Mouse (Mus musculus) neural tube, embryonic 14.5 days (tissue): ENCODE data around the gene Il1rl2. TPM values are rescaled to one million over a fixed set of nuclear protein-coding genes. Genes with fewer than 3 reads are reported as not detected.

Source experiments
- ATAC-seq: fragments of 200-750 bp; cut with Nextera tagmentation; 2 replicates; pipeline ENCODE4 v1.8.0; 2017; ENCODE audit warnings: low read depth, mild to moderate bottlenecking, moderate TSS enrichment, moderate library complexity
- H3K27ac ChIP-seq: fragments of 300-500 bp; sonication (generic); 2 replicates; pipeline ENCODE4 v1.5.1; 2014; ENCODE audit warnings: low read depth, mild to moderate bottlenecking, control low read depth, low read length, moderate library complexity, mixed read lengths
- H3K27me3 ChIP-seq: fragments of 300-500 bp; sonication (generic); 2 replicates; pipeline ENCODE4 v1.6.1; 2014; ENCODE audit warnings: low read length; ENCODE audit not compliant: control insufficient read depth, insufficient read depth
- H3K36me3 ChIP-seq: fragments of 300-500 bp; sonication (generic); 2 replicates; pipeline ENCODE4 v1.6.1; 2014; ENCODE audit warnings: low read length, mixed read lengths; ENCODE audit not compliant: control insufficient read depth, insufficient read depth
- H3K4me1 ChIP-seq: fragments of 300-500 bp; sonication (generic); 2 replicates; pipeline ENCODE4 v1.6.1; 2014; ENCODE audit warnings: low read length; ENCODE audit not compliant: control insufficient read depth, insufficient read depth
- H3K4me2 ChIP-seq: fragments of 300-500 bp; sonication (generic); 2 replicates; pipeline ENCODE4 v1.6.1; 2014; ENCODE audit warnings: mild to moderate bottlenecking, low read depth, low read length, control low read depth
- H3K4me3 ChIP-seq: fragments of 300-500 bp; sonication (generic); 2 replicates; pipeline ENCODE4 v1.5.1; 2014; ENCODE audit warnings: low read depth, low read length, control low read depth, mixed read lengths
- H3K9ac ChIP-seq: fragments of 300-500 bp; sonication (generic); replicated peaks from 2 replicates; pipeline ENCODE4 v1.6.1; 2014; ENCODE audit warnings: low read depth, mild to moderate bottlenecking, control low read depth, low read length, mixed read lengths
- H3K9me3 ChIP-seq: fragments of 300-500 bp; sonication (generic); 2 replicates; pipeline ENCODE4 v1.6.1; 2016; ENCODE audit warnings: low read length; ENCODE audit not compliant: control insufficient read depth
- WGBS: fragments of 180-500 bp; shearing (Covaris S2); extraction: QIAGEN DNeasy Blood & Tissue Kit; methylation state at CpG from one replicate; pipeline ENCODE4 v1.1.7; 2014; 5-methylcytosine and 5-hydroxymethylcytosine counted together
- polyA plus RNA-seq: library from polyadenylated mRNA; unstranded; fragments of >200 nt; fragmentation: Nextera tagmentation; extraction: Ambion mirVana; gene quantifications from 2 replicates; pipeline ENCODE4 v1.2.1, GENCODE M21; 2014

Il1rl2 gene
- polyA plus RNA-seq, 1 experiment from 2014 or later = 0.52 TPM

- H3K36me3 ChIP-seq = no peaks in the 10 kb centered on the region
- 86% methylated on average over 11 of the region's 11 CpGs for WGBS
- ATAC-seq = no peak
- H3K4me2 ChIP-seq = no peak overlapping the region
- H3K9ac ChIP-seq = no peak overlapping the region
- H3K27ac ChIP-seq = no peak overlapping the region
- no peaks in the 10 kb centered on the region for H3K9me3 ChIP-seq
- no peaks in the 10 kb centered on the region for H3K4me1 ChIP-seq
- no peaks in the 10 kb centered on the region for H3K27me3 ChIP-seq
- H3K4me3 ChIP-seq = no peak overlapping the region
Measured at GRCm38 (mm10) chr1:40380990-40381389, 56.6 kb downstream of the Il1rl2 start.

GRCm38 (mm10) chr1:40382841-40383240 lies 58.4 kb downstream of the Il1rl2 start:
- Histone ChIP-seq H3K27me3 (no peaks in the 10 kb centered on the region), H3K4me1 (no peaks in the 10 kb centered on the region), H3K36me3 (no peaks in the 10 kb centered on the region), H3K9me3 (no peaks in the 10 kb centered on the region), H3K27ac (no peak overlapping the region), H3K4me3 (no peak overlapping the region), H3K4me2 (no peak overlapping the region), H3K9ac (no peak overlapping the region)
- no peak for ATAC-seq
- WGBS = 89% methylated on average over 5 of the region's 5 CpGs

GRCm38 (mm10) chr1:40384931-40385545 lies 60.6 kb downstream of the Il1rl2 start:
- no peak for ATAC-seq
- no peak overlapping the region for H3K4me2 ChIP-seq
- no peak overlapping the region for H3K27ac ChIP-seq
- H3K9me3 ChIP-seq = no peaks in the 10 kb centered on the region
- H3K4me1 ChIP-seq = no peaks in the 10 kb centered on the region
- no peak overlapping the region for H3K9ac ChIP-seq
- 93% methylated on average over 8 of the region's 8 CpGs for WGBS
- no peaks in the 10 kb centered on the region for H3K27me3 ChIP-seq
- no peak overlapping the region for H3K4me3 ChIP-seq
- H3K36me3 ChIP-seq = no peaks in the 10 kb centered on the region

GRCm38 (mm10) chr1:40391374-40391773 lies 67.0 kb downstream of the Il1rl2 start:
- Histone ChIP-seq H3K9ac (no peak overlapping the region), H3K4me3 (no peak overlapping the region), H3K27ac (no peak overlapping the region), H3K4me1 (no peaks in the 10 kb centered on the region), H3K9me3 (no peaks in the 10 kb centered on the region), H3K36me3 (no peaks in the 10 kb centered on the region), H3K27me3 (no peaks in the 10 kb centered on the region), H3K4me2 (no peak overlapping the region)
- WGBS = 92% methylated on average over 3 of the region's 3 CpGs
- ATAC-seq = no peak

GRCm38 (mm10) chr1:40392535-40392934 lies 68.1 kb downstream of the Il1rl2 start:
- WGBS = 90% methylated on average over 6 of the region's 6 CpGs

GRCm38 (mm10) chr1:40393214-40393613 lies 68.8 kb downstream of the Il1rl2 start:
- H3K4me2 ChIP-seq = no peak overlapping the region
- WGBS = 90% methylated on average over 7 of the region's 7 CpGs
- no peak for ATAC-seq

More at GRCm38 (mm10) chr1:40392535-40392934, 68.1 kb downstream of the Il1rl2 start:
- Histone ChIP-seq H3K4me3 (no peak overlapping the region), H3K4me2 (no peak overlapping the region), H3K4me1 (no peaks in the 10 kb centered on the region), H3K9me3 (no peaks in the 10 kb centered on the region), H3K27me3 (no peaks in the 10 kb centered on the region), H3K27ac (no peak overlapping the region), H3K36me3 (no peaks in the 10 kb centered on the region), H3K9ac (no peak overlapping the region)
- no peak for ATAC-seq

GRCm38 (mm10) chr1:40399639-40400038 lies 75.2 kb downstream of the Il1rl2 start:
- no peak overlapping the region for H3K9ac ChIP-seq
- no peak for ATAC-seq
- no peaks in the 10 kb centered on the region for H3K4me1 ChIP-seq
- H3K36me3 ChIP-seq = no peaks in the 10 kb centered on the region
- H3K27ac ChIP-seq = no peak overlapping the region
- H3K9me3 ChIP-seq = no peaks in the 10 kb centered on the region
- no peak overlapping the region for H3K4me3 ChIP-seq
- no peak overlapping the region for H3K4me2 ChIP-seq
- 96% methylated on average over 6 of the region's 6 CpGs for WGBS
- H3K27me3 ChIP-seq = no peaks in the 10 kb centered on the region

More at GRCm38 (mm10) chr1:40393214-40393613, 68.8 kb downstream of the Il1rl2 start:
- no peaks in the 10 kb centered on the region for H3K4me1 ChIP-seq
- H3K27me3 ChIP-seq = no peaks in the 10 kb centered on the region
- H3K36me3 ChIP-seq = no peaks in the 10 kb centered on the region
- H3K4me3 ChIP-seq = no peak overlapping the region
- no peak overlapping the region for H3K9ac ChIP-seq
- no peak overlapping the region for H3K27ac ChIP-seq
- H3K9me3 ChIP-seq = no peaks in the 10 kb centered on the region

GRCm38 (mm10) chr1:40404682-40405081 lies 80.3 kb downstream of the Il1rl2 start:
- Histone ChIP-seq H3K4me3 (no peak overlapping the region), H3K27ac (no peak overlapping the region), H3K4me1 (no peaks in the 10 kb centered on the region), H3K27me3 (no peaks in the 10 kb centered on the region), H3K9me3 (no peaks in the 10 kb centered on the region), H3K36me3 (no peaks in the 10 kb centered on the region), H3K4me2 (no peak overlapping the region), H3K9ac (no peak overlapping the region)
- 84% methylated on average over 7 of the region's 7 CpGs for WGBS
- no peak for ATAC-seq

GRCm38 (mm10) chr1:40409882-40410281 lies 85.5 kb downstream of the Il1rl2 start:
- H3K9me3 ChIP-seq = no peaks in the 10 kb centered on the region

More at GRCm38 (mm10) chr1:40409882-40410281, 85.5 kb downstream of the Il1rl2 start:
- ATAC-seq = no peak
- no peak overlapping the region for H3K27ac ChIP-seq
- WGBS = 63% methylated on average over 1 of the region's 1 CpGs
- H3K4me3 ChIP-seq = no peak overlapping the region
- H3K4me1 ChIP-seq = no peaks in the 10 kb centered on the region
- no peak overlapping the region for H3K4me2 ChIP-seq
- H3K36me3 ChIP-seq = no peaks in the 10 kb centered on the region
- H3K27me3 ChIP-seq = no peaks in the 10 kb centered on the region
- H3K9ac ChIP-seq = no peak overlapping the region
